Mouse (Mus musculus): ENCODE measurements around the gene Zbtb22. TPM values are rescaled to one million over a fixed set of nuclear protein-coding genes. Genes with fewer than 3 reads are reported as not detected.
"Not testable (repeated sequence)": the region's sequence is repeated elsewhere in the genome, so short reads cannot be mapped to it uniquely, and the experiment has no call there.

Gene Zbtb22
- polyA plus RNA-seq (2017; shearing (Covaris generic)), result 1 to 10 TPM; 4.1 to 4.7 TPM

GRCm38 (mm10) chr17:33915671-33916250, at the start of gene Zbtb22, which contains the start of gene Tapbp:
Gene Zbtb22, plus strand, starts transcription at chr17:33915904.
Gene Tapbp, plus strand, starts transcription at chr17:33915899.
- ATAC-seq, result peak; percentile 66

- ATAC-seq, result not testable (repeated sequence)
Measured at GRCm38 (mm10) chr17:33873537-33873936, 42.2 kb upstream of the Zbtb22 start, which contains the start of gene Gm7029. Gene Gm7029, plus strand, starts transcription at chr17:33873837.

DNA sequence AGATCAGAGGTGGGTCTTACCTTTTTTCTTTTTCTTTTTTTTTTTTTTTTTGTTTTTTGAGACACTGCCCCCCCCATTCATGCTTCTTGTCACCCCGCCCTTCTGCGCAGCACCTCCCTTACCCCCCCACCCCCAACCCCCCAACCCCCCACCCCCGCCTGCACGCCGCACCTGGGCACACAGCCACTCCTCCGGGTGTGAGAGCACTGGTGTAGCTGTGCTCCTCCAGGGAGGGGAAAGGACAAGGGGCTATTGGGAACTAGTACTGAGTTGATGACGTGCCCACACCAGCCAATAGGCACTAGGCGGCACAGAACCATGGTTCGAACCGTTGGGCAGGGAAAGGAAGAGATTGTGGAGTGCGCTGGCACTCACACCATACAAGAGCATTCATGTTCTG, 41.3 kb upstream of the Zbtb22 start:
- ATAC-seq, result no peak

DNA sequence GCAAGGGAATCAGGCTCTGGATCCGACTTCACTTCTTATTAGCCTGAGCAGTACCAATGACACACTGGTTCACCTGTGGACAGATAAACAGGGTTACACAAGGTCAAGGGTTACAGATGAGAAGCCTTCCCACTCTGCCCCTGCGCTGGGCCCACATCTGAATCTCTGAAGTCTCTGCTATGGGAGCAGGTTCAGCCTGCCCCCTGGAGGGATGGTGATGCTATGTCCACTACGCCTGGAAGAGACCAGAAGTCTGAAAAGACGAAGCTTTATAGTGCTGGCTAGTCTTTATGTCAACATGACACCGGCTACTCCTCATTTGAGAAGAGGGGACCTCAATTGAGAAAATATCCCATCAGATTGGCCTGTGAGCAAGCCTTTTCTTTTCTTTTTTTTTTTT, 39.9 kb upstream of the Zbtb22 start:
- not testable (repeated sequence) for ATAC-seq

GRCm38 (mm10) chr17:33884320-33884719, 31.4 kb upstream of the Zbtb22 start:
- not testable (repeated sequence) for ATAC-seq

DNA sequence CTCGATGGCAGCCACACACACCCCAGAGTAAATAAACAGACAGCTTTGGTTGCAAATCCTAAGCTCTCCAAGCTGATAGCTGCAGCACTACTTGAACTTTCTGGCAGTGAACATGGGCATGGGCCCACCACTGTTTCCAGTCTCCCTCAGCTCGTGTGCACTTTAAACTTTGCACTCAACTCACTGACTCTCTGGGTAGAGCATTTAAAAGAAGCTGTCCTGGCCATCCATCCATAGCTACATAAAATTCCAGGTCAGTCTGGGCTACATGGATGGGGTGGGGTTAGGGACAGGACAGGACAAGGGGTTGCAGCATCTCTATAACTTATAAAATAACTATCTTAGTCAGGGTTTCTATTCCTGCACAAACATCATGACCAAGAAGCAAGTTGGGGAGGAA, 27.9 kb upstream of the Zbtb22 start:
- not testable (repeated sequence) for ATAC-seq

GRCm38 (mm10) chr17:33888230-33888629, 27.5 kb upstream of the Zbtb22 start:
- ATAC-seq, result not testable (repeated sequence)

DNA sequence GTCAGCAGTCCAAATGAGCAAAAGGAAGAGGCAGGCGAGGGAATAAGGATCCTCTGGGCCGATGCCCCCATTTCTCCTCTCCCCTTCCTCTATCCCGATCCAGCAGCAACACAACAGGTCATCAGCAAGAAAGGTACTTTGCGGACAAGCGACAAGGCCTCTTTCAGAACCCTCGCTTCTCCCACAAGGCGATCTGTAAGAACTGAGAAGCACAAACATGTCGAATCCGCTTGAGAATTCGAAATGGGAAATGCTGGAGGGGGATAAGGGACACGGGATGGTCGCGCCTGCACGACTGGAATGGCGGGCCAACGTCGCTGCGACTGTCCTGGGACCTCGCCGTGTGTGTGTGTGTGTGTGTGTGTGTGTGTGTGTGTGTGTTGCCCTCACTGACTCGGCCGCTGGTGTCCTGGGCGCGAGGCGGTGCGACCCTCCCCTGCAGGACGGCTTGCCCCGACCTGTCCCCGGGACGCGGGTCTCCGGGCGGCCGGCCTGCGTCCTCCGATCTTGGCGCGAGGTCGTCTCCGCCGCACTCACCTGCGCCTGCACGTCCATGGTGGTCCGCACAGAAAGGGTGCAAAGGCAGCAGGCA, 25.7 kb upstream of the Zbtb22 start:
- not testable (repeated sequence) for ATAC-seq

DNA sequence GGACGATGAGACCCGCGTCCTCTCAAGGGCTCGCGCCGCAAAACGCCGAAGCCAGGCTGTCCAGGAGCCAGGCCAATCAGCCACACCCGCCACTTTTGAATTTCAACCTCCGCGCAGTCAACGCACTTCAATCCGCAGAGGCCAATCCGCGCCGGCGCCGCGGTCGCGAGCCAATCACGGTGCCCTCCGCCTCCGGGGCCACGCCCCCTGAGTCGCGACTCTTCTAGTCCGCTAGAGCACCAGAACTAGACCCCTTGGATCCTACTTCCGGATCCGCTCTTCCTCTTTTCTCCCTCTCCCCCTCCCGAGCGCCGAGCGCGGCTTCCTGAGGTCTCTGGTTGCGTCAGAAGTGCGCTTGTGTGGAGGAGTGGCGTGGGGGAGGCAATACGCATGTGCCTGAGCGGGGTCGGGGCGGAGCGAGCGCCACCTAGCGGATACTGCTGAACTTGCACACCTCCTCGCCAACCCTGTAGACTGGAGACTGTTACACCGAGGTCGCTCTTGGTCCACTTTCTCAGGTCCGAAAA, 25.1 kb upstream of the Zbtb22 start, which contains the start of gene Kifc1:
Gene Kifc1 (minus strand): TSS at position 129 of the 527 bp plus-strand sequence.
- peak; percentile 96 for ATAC-seq

- ATAC-seq, result no peak
Measured at GRCm38 (mm10) chr17:33891357-33891756, 24.3 kb upstream of the Zbtb22 start.

GRCm38 (mm10) chr17:33891892-33892291, 23.8 kb upstream of the Zbtb22 start:
- ATAC-seq, result not testable (repeated sequence)

GRCm38 (mm10) chr17:33892429-33892828, 23.3 kb upstream of the Zbtb22 start:
- ATAC-seq, result no peak

- not testable (repeated sequence) for ATAC-seq
Measured at GRCm38 (mm10) chr17:33893011-33893410, 22.7 kb upstream of the Zbtb22 start.

GRCm38 (mm10) chr17:33897114-33897794, 18.4 kb upstream of the Zbtb22 start:
- ATAC-seq, result no peak

DNA sequence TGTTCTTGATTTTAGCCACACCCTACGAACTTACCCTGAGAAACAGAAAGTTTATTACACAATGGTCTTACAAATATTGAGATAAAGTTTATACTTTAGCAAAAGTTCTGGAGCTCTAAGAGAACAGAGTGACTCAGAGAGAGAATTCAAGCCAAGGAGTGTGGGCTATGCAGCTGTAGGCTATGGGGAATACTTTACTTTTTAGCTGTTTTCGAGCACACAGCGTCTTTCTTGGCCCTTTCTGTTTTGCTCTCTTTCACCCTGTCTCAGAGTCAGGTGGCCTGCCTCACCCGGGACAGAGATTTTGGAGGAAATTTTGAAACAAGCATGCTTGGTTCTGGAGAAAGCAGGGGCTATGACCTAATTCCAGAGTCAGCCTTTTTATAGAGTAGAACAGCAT, 17.5 kb upstream of the Zbtb22 start:
- not testable (repeated sequence) for ATAC-seq

GRCm38 (mm10) chr17:33899642-33900041, 16.1 kb upstream of the Zbtb22 start:
- no peak for ATAC-seq

DNA sequence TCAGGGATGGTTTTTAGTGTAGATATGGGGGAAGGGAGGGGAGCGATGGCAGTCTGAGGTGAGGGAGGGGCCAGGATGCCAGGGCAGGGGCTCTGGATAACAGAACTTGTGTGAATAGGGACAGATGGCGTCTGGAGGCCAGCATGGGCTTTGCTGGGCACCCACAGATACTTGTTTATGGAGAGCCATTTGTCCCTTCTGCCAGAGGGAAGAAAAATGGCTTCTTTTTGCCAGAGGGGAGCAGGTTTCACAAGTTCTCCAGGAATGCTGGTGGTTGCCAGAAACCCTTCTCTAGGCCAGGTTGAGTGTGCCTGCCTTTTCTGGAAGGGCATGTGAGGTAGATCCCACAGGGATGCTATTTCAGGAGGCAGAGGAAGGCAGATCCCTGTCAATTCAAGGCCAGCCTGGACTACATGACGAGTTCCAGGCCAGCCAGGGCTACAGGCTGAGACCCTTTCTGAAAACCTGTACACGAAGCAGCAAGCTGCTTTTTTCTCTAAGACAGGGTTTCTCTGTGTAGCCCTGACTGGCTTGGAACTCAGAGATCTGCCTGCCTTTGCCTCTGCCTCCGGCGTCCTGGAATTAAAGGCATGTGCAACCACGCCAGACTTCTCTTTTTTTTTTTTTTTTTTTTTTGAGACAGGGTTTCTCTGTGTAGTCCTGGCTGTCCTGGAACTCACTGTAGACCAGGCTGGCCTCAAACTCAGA, 15.3 kb upstream of the Zbtb22 start:
- no peak for ATAC-seq

GRCm38 (mm10) chr17:33900989-33901314, 14.8 kb upstream of the Zbtb22 start:
- ATAC-seq, result no peak

DNA sequence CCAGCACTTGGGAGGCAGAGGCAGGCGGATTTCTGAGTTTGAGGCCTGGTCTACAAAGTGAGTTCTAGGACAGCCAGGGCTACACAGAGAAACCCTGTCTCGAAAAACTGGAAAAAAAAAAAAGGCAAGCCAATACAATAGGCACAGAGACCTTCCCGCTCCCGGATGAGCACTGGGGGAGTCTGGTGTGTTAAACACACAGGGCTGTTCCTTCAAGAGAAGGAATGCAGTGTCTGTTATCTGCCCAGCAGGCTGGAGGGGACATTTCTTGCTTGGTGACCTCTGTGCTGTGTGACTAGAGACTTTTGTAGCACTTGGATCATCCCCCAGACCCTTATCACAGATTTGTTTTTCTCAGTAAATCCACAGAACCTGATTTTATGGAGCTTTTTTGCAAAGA, 14.1 kb upstream of the Zbtb22 start:
- no peak for ATAC-seq

DNA sequence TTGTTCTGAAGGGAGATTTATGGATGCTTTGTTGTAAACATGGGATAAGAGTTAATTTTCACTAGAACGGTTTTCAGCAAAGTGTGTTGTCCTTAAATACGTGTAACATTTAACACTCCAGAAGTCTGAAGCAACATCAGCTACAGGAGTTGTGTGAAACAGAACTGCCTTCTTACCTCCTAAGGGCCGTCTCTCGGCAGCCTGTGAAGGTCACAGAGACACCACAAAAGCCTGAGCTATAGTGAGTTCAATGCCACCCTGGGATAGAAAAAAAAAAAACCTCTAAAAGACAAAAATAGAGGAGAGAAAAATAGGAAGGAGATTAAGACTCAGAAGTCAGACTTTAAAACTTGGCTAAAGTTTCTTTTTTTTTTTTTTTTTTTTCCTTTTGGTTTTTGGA, 13.6 kb upstream of the Zbtb22 start:
- no peak for ATAC-seq

DNA sequence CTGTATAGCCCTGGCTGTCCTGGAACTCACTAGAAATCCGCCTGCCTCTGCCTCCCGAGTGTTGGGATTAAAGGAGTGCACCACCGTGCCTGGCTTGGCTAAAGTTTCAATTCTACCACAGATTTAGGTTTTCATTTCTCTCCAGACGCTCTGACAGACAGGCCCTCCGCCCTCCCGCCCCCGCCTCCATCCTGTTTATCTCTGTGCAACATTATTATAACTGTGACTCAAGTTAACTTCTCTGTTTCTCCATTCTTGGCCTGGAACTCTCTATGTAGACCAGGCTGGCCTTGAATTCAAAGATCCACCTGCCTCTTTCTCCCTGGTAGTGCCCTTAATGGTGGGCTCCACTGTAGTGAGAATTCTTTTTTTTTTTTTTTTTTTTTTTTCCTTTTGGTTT, 13.2 kb upstream of the Zbtb22 start:
- ATAC-seq, result peak; percentile 43

GRCm38 (mm10) chr17:33903911-33904651, 11.6 kb upstream of the Zbtb22 start:
- ATAC-seq, result not testable (repeated sequence)

All from activated CD4-positive, CD25-positive, alpha-beta regulatory T cell, adult 4 months (primary cell).